In genomic region chr1:36239396-36239795, GRCm38 (mm10) we compare ENCODE assay signal across 25 mouse cellular contexts. TPM values are rescaled to one million over a fixed set of nuclear protein-coding genes. Genes with fewer than 3 reads are reported as not detected.
DNase-seq lines count a peak whose midpoint lies in the region; ATAC-seq and TF ChIP-seq lines count a peak whose summit lies in the region.
"Had no signal": no experiment of that assay in that cellular context is flagged by ENCODE, and none has a peak within 500 bp of the region (broad histone marks: within the 10 kb centered on the region; RNA-seq: fewer than 3 reads in every experiment).

No protein-coding gene starts in this region.

- no peaks in the 10 kb centered on the region for H3K9me3 ChIP-seq in E14TG2a.4 (ENCODE audit: low read length)
- no peaks in the 10 kb centered on the region for H3K9me3 ChIP-seq in limb, embryonic 10.5 days (replicated peaks)
- H3K9me3 ChIP-seq: embryonic facial prominence, embryonic 10.5 days; embryonic facial prominence, embryonic 12.5 days; forebrain, embryonic 13.5 days; forebrain, embryonic 15.5 days had no signal

- no peaks in the 10 kb centered on the region for H3K27me3 ChIP-seq in E14TG2a.4 (ENCODE audit: insufficient read depth, low read length)
- H3K27me3 ChIP-seq in limb, embryonic 10.5 days (ENCODE audit: low read depth, poor library complexity, severe bottlenecking) = no peaks in the 10 kb centered on the region
- H3K27me3 ChIP-seq: CH12.LX; embryonic facial prominence, embryonic 12.5 days; forebrain, embryonic 13.5 days; forebrain, embryonic 15.5 days had no signal

- WGBS in limb, embryonic 10.5 days = 89% methylated on average over 10 of the region's 10 CpGs

- intact Hi-C loops in heart, postnatal 10 days (cut with DNase I) = no loop called here

- peak overlapping the region; percentile 23; the same call in 1 of the 2 replicates for H3K4me3 ChIP-seq in E14TG2a.4 (replicated peaks; ENCODE audit: low read length)
- no peak overlapping the region for H3K4me3 ChIP-seq in limb, embryonic 10.5 days
- H3K4me3 ChIP-seq: embryonic facial prominence, embryonic 10.5 days; embryonic facial prominence, embryonic 12.5 days; forebrain, embryonic 13.5 days; forebrain, embryonic 15.5 days had no signal

- peak; percentile 55 for ATAC-seq in granulocyte monocyte progenitor cell, adult 5-6 weeks (replicated peaks; ENCODE audit: poor library complexity, severe bottlenecking)
- ATAC-seq in megakaryocyte progenitor cell, adult 5-6 weeks (replicated peaks; ENCODE audit: poor library complexity) = peak; percentile 24; the same call in 1 of the 2 replicates
- ATAC-seq: CD4-positive, CD25-positive, alpha-beta regulatory T cell, adult 4 months; forebrain, embryonic 13.5 days; forebrain, embryonic 15.5 days; forebrain, postnatal 0 days had no signal

- H3K27ac ChIP-seq in limb, embryonic 10.5 days = no peak overlapping the region
- H3K27ac ChIP-seq: embryonic facial prominence, embryonic 10.5 days; embryonic facial prominence, embryonic 12.5 days; forebrain, embryonic 13.5 days; forebrain, embryonic 15.5 days had no signal

- DNase-seq in A20 (ENCODE audit: low read depth, low spot score) = peak; percentile 67
- DNase-seq in limb, embryonic 10.5 days (ENCODE audit: low spot score) = no peak
- DNase-seq in spleen, postnatal 36 days (ENCODE audit: low spot score in 2 of 2) = no peak
- no peak for DNase-seq in layer of hippocampus, adult 8-10 months (ENCODE audit: low spot score in 2 of 2)
- no peak for DNase-seq in heart, postnatal 10 days
- DNase-seq: adrenal gland, adult 2 months; adrenal gland, postnatal 10 days; adrenal gland, postnatal 25 days; B cell, adult 2 months; cerebellum, adult 11 months; cerebellum, adult 18-20 months; cerebellum, adult 8-10 months; cerebellum, adult 9-11 months; cerebellum, postnatal 14 days; cerebellum, postnatal 36 days; forebrain, postnatal 0 days had no signal

- H3K4me1 ChIP-seq in E14TG2a.4 (replicated peaks; ENCODE audit: low read depth, low read length) = peaks cover 76% of the 10 kb centered on the region
- H3K4me1 ChIP-seq in limb, embryonic 10.5 days = peaks cover 12% of the 10 kb centered on the region

- no peak for TF ChIP-seq CTCF in E14TG2a.4 (conservative IDR thresholded peaks at IDR 0.05; ENCODE audit: low read length)

- H3K36me3 ChIP-seq in E14TG2a.4 (ENCODE audit: insufficient read depth, low read length) = peaks cover 41% of the 10 kb centered on the region
- H3K36me3 ChIP-seq in limb, embryonic 10.5 days = peaks cover 25% of the 10 kb centered on the region
- H3K36me3 ChIP-seq: embryonic facial prominence, embryonic 12.5 days had no signal

RNA-seq across cellular contexts. Expression of gene Uggt1, which starts 5.1 kb away (rescaled TPM):
- 63.8 and 67.1 TPM in 2 replicates for total RNA-seq in granulocyte monocyte progenitor cell, adult 5-6 weeks (2014; fragmentation: Nextera tagmentation)
- total RNA-seq in granulocyte monocyte progenitor cell, adult 5-6 weeks (2017) = 155 and 170 TPM in 2 replicates
- total RNA-seq in megakaryocyte progenitor cell, adult 5-6 weeks (2015) = 90.2 and 94.4 TPM in 2 replicates
- 118 and 151 TPM in 2 replicates for total RNA-seq in megakaryocyte progenitor cell, adult 5-6 weeks (2017)
- 54.1 and 55.2 TPM in 2 replicates for polyA plus RNA-seq in limb, embryonic 10.5 days (2016; fragmentation: Nextera tagmentation; extraction: Ambion mirVana)
- total RNA-seq in layer of hippocampus, adult 8-10 months (2022) = 10 to 100 TPM; 33.6 to 53.2 (median 41.5) TPM
- total RNA-seq in heart, postnatal 10 days (2021) = 10 to 100 TPM; 32.5 to 35.8 TPM

RNA-seq across cellular contexts. Expression of gene Neurl3, which starts 35.1 kb away (rescaled TPM):
- total RNA-seq in granulocyte monocyte progenitor cell, adult 5-6 weeks (2014; fragmentation: Nextera tagmentation) = 9.8 and 13.1 TPM in 2 replicates
- 14.4 and 17.5 TPM in 2 replicates for total RNA-seq in granulocyte monocyte progenitor cell, adult 5-6 weeks (2017)
- 8.5 and 11.4 TPM in 2 replicates for total RNA-seq in megakaryocyte progenitor cell, adult 5-6 weeks (2015)
- total RNA-seq in megakaryocyte progenitor cell, adult 5-6 weeks (2017) = 14.4 and 15.9 TPM in 2 replicates
- 0.45 and 1.0 TPM in 2 replicates for polyA plus RNA-seq in limb, embryonic 10.5 days (2016; fragmentation: Nextera tagmentation; extraction: Ambion mirVana)
- 1 to 10 TPM in 2 of 4 experiments, under 1 TPM in 2; 0.41 to 3.4 (median 1.2) TPM for total RNA-seq in layer of hippocampus, adult 8-10 months (2022)
- 1 to 10 TPM; 3.2 to 6.1 TPM for total RNA-seq in heart, postnatal 10 days (2021)
